Mouse (Mus musculus): ENCODE results near the gene Ykt6. TPM values are rescaled to one million over a fixed set of nuclear protein-coding genes. Genes with fewer than 3 reads are reported as not detected.
"Not testable (repeated sequence)": the region's sequence is repeated elsewhere in the genome, so short reads cannot be mapped to it uniquely, and the experiment has no call there.

The Ykt6 gene
- total RNA-seq (2022) = 10 to 100 TPM; 40.4 to 47.2 (median 42.3) TPM

DNA sequence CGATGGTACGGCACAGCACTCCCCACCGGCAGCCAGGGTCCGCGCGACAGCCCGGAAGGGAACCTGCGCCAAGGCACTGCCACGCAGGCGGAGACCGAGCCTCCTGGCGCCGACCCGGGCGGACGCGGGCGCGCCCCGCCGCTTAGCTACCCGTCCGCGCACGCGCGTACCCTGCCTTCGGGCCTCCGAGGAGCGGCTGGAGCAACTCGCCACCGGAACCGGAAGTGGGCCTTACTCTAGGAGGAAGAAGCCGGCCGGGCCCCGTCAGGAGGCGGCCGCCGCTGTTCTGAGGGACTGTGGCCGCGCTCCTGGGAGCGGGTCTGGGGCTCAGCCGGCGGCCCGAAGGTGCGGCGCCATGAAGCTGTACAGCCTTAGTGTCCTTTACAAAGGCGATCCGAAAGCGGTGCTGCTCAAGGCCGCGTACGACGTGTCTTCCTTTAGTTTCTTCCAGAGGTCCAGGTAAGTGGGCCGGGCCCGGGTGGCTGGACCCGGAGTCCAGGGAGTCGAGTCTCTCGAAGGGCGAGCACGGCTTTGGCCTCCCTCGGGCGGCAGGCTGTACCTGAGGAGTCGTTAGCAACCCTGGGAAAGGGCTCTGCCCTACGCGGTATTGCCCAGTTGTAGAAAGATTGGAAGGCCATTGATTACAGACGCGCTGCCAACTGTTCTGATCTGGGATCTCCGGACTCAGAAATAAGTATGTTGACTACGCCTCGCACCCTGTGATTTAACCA lies at the start of gene Ykt6:
Ykt6 (plus strand) TSS at position 148 of the 731 bp plus-strand sequence.
- DNase-seq (ENCODE audit: low spot score in 2 of 2) = peak; percentile 93 to 96

DNA sequence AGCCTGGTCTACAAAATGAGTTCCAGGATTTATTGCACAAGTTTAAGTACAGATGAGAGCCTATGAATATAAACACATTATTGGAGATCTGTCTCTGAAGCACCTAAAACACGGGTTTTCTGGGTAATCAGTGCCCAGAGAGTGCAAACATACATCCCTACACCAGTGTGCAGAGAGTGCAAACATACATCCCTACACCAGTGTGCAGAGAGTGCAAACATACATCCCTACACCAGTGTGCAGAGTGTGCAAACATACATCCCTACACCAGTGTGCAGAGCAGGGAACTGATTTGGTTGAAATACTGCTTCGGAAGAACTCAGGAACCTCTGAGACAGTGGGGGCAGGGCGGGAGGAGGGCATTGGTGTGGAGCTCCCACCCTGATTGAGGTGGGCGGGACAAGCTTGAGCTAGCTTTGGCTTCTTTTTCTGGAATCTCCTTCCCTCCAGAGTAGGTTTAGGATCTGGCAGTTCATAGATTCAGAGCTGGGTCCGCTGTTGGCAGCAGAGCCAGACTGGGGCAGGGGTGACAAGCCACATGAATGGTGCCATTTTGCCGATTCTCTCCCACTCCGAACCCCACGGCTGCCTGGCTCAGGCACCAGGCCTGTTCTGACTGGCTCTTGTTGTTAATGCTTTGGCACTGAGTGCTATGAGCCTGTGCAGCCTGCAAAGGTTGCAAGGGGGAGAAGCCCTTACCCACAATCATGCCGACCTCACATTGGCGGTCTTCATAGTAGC lies 49.5 kb upstream of the Ykt6 start:
- no peak for DNase-seq (ENCODE audit: low spot score in 2 of 2)

DNA sequence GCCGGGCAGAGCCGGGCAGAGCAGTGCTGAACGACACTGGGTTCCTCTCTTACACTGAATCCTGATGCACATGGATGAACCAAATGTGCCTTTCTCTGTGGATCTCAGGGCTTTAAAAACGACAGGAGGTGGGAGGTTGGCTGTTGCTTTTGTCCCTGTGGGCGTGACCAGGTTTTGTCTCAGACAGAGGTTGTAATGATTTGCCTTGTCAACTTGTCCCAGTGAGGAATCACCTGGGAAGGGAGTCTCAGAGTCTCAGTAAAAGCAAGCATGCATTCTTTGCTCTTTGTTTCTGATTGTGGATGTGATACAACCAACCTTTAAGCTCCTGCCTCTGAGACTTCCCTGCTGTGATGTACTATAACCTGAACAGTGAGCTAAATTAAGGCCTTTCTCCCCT lies 48.4 kb upstream of the Ykt6 start:
- no peak for DNase-seq (ENCODE audit: low spot score in 2 of 2)

DNA sequence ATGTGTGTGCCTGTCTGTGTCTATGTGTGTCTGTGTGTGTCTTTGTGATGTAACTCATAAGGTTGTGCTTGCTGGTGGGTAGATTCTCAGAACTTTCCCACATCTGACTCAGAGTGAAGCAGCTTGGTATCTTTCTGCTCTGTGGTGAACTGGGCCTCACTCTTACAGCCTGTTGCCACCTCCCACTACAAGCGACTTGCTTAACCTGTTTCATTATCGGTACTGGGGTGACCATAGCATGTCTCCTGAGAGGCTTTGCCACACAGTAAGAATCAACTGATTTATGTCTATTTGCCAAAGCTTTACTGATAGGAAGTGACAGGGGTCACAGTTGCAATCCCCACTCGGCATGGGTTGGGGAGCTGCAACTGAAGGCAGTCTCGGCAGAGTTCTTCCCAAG lies 46.9 kb upstream of the Ykt6 start:
- no peak for DNase-seq (ENCODE audit: low spot score in 2 of 2)

DNA sequence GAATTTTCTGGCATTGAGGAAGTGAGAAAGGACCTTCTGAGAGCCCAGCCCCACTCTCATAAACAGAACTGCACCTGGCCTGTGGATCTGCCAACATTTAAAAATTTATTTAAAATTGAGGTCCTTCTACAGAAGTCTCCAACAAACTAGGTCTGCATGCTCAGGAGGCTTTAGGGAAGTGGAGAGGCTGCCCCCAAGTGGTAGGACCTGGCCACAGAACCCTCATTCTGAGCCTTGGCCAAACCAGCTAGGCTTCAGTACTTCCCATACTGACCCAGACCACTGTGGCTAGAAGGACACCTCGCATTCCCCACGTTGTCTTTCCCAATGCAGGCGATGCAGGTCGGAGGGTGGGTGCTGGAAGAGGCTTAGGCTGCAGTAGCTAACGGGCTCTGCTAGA lies 42.9 kb upstream of the Ykt6 start:
- peak; percentile 36 to 42 for DNase-seq (ENCODE audit: low spot score in 2 of 2)

DNA sequence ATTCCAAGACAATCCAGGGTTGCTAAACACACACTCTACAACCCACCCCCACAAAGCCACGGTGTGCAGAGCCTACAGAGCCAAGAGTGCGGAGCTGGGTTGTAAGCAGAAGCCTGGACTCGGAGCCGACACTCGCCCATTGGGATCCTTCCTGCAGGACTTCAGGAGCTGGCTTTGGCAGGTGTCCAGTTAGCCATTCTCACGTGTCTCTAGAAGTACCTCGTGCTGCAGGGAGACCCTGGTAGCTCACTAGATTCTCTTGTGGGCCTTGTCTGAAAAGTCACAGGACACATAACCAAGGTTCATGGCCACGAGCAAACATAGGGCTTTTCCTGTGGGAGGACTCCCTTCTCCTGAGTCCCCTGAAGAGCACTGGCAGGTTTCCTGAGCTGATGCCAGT lies 42.2 kb upstream of the Ykt6 start:
- DNase-seq (ENCODE audit: low spot score in 2 of 2) = no peak

DNA sequence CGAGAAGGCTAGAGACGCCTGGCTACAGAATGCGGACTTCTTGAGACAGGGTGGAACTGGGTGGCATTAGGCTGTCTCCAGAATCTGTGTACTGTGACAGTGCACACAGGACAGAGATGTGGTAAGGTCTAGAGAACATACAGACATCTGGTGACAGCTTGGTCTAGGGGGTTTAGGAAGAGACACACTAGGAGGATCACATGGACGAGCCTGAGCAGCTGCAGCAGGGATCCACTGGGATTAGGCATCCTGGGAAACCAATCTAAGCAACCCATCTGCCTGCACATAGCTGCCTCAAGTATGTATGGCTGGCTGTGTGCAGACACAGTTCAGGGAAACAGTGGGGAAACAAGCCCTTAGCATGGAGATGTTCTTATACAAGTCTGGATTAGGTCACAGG lies 41.6 kb upstream of the Ykt6 start:
- no peak for DNase-seq (ENCODE audit: low spot score in 2 of 2)

DNA sequence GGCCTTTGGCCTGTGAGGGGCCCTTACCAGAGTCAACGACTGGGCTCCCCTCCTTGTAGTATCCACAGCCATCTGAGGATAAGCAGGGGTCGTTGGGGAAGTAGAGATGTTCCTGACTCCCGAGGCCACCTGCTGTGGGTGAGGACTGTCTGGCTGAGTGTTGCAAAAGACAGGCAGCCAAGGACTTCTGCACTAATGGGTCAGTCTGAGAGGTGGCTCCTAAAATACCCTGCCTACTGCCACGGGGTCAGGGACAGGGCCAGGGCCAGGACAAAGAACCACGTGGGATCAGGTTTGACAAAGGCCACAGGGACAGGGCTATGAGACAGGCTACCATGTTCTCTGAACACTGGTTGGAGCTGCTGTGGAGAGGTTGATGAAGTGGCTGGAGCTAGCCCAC lies 40.6 kb upstream of the Ykt6 start:
- no peak for DNase-seq (ENCODE audit: low spot score in 2 of 2)

DNA sequence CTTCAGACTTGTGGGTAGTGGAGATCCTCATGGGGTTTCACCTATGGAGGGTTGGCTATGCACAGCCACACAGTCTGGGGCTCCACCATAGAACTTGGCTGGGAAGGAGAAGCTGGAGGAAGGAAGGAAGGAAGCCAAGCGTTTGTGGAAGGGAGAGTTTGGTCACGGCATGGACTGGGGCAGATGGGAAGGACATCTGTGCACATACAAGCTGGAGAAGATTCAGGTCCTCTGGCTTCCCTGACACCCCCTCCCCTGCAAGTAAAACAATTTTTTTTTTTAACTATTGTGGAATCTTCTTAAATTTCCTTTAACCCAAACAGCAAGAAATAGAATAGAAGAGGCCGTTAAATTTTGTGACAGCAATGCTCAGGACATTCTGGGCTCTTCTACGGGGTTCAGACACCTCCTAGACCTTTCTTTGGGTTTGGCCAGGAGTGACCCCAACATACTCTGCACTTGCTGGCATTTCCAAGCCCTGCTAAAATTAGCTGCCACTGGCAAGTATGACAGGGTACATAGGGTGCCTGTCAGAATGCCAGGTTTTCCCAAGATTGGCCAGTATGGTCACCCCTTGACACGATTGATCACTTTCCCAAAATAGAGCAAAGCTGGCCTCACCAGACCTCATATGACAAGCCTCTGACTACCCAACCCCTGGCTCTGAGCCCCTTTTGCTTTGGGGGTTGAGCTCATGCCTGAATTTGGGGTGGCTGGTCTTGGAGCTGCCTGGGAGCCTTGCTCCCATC lies 39.9 kb upstream of the Ykt6 start:
- peak; percentile 39 to 46 for DNase-seq (ENCODE audit: low spot score in 2 of 2)

DNA sequence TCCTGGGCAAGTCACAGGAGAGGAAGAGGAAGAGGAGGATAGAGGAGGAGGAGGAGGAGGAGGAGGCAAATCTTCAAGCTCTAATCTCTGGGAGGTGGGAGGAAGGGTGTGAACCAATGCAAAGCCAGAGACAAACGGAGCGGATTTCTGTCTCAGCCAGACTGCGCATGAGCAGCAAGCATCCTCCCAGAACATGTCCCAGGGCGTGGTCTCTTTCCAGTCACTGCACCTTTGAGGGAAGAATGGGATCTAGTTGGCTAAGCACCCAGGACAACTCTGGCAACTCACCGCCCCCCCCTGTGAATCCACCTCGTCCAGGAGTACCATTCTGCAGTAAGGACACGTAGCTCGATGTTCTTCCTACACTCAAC lies 39.3 kb upstream of the Ykt6 start:
- DNase-seq (ENCODE audit: low spot score in 2 of 2) = no peak

DNA sequence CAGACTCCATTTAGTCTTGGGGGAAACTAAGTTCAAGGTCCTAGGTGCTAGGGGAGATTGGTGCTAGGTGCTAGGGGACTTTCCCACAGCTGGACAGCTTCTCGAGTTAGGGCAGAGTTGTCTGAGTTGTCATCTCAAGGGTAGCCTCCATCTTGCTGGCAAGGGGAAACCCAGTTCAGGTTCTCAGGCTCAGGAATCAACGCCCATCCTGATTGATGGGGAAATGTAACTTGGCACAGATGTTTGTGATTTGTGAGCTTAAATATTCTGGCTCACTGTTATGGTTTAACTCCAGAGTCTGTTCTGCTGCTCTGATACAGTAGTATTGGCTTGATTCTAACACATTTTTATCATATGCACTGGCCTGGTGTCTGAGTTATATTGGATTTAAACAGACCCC lies 37.4 kb upstream of the Ykt6 start:
- no peak for DNase-seq (ENCODE audit: low spot score in 2 of 2)

DNA sequence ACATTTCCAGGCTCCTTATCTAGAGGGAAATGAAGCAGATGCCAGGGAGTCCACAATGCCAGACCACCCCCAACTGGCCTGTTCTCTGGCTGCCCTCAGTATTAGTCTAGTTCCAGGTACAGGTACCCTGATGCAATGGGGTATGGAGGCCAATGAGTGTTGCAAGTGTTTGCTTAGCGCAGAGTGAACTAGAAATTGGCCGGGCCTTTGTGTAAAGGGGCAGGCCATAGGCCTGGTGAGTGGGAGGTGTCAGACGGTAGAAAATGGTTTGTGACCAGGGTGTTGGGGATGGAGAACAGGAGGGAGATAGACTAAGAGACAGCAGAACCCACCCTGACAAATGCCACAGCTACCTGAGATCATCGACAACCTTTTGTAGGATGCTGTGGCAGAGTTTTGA lies 35.9 kb upstream of the Ykt6 start:
- DNase-seq (ENCODE audit: low spot score in 2 of 2) = no peak

DNA sequence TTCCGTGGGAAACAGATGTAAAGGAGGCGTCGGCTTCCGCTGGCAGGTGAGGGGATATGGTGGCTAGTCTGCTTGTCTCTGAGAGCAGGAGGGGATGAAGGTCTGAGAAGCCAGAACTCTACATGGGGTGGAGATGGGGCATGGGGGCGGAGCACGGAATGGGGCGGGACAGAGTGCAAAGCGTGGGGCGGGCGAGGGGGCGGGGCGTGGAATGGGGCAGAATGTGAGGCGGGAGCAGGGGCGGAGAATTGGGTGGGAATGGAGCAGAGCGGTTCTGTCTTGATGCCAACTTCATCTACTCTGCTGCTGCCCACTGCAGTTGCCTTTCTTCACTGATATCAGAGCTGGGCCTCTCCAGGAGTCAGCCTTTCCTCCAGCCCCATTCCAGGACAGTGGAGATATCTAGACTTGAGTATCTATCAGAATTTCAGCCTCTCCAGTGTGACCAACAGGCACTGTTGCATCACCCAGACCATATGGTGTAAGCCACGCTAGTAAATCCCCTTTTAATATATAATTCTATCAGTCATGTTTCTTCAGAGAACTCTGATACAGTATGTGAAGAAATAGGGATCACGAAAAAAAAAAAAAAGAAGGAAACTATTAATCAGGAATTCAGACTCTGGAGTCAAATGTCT lies 35.1 kb upstream of the Ykt6 start:
- DNase-seq (ENCODE audit: low spot score in 2 of 2) = no peak

DNA sequence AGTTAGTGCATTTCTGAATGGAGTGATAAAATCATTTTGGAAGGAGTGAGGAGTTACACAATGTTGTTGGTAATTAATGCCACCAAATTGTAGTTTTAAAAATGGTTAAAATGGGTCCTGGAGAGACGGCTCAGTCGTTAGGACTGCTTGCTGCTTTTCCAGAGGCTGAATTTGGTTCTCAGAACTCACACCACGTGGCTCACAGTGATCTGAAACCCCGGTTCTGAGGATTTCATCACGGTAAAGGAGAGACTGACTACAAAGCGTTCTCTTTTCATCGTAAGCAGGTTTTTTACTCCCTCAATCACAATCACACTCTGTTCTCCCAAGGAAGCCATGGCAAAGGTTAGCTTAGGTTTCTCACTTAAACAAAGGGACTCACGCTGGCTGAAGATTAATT lies 30.8 kb upstream of the Ykt6 start:
- DNase-seq (ENCODE audit: low spot score in 2 of 2) = no peak

DNA sequence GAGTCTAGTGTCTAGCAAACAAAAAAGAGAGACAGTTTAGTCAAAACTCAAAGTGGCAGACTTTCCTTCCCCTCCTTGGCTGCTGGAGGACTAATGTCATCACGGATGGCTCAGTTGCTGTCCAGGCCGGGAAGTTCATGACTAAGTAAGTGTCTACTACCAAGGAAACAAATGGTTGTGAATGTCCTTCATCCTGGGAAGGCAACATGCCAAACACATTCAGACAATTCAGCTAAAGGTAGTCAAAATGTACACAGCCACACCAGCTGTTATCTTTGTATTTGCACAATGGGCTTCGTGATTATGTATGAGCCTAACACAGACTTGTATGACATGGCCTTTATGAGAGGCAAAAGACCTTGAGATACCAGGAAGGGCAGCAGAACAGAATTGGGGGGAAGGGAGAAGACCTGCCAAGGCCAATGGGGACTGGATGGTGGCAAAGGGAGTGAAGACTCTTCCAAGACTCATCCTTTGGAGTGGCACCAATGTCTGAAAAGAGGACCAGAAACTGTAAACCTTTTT lies 28.7 kb upstream of the Ykt6 start:
- DNase-seq (ENCODE audit: low spot score in 2 of 2) = no peak

DNA sequence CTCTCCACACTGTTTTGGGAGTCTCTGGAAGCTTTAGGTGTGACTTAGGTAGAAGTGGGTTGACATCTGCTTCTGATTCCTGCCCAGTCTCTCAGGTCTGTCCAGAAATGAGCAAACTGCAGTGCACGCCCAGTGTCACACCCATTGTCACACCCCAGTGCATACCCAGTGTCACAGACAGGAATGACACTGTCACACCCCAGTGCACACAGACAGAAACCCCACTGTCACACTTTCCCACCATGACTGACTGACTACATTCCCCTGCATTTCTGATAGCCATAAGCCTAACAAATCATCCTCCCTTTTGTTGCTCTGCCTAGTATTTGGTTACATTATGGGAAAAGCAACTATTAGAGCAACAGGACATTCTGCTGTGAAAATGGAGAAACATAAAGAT lies 24.9 kb upstream of the Ykt6 start:
- no peak for DNase-seq (ENCODE audit: low spot score in 2 of 2)

DNA sequence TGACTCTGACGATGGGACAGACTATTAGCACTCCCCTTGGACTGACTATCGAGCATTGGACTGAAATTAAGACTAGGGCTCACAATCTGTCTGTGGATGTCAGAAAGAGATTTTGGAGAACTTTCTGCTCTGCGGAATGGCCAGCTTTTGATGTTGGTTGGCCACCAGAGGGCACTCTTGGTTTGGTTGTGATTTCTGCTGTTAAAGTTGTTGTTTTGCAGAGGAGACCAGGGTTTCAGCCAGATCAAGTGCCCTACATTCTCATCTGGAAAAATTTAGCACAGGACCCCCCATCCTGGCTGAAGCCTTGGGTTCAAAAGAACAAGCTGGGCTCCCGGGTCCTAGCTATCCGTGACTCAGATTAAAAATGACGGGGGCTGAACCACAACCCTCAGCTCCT lies 23.5 kb upstream of the Ykt6 start:
- not testable (repeated sequence) for DNase-seq (ENCODE audit: low spot score in 2 of 2)

DNA sequence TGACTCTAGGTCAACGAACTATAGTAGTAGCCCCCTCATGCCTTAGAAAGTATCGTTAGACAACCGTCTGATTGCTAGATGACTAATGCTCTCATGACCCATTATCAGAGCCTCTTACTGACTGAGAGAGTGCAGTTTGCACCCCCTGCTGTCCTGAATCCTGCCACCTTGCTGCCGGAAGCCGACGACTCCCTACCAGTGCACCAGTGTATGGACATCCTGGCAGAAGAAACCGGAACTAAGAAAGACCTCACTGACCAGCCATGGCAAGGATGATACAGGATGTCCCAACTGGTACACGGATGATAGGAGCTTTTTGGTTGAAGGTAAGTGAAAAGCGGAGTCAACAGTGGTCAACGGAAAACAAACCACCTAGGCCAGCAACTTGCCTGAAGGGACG lies 21.0 kb upstream of the Ykt6 start:
- not testable (repeated sequence) for DNase-seq (ENCODE audit: low spot score in 2 of 2)

DNA sequence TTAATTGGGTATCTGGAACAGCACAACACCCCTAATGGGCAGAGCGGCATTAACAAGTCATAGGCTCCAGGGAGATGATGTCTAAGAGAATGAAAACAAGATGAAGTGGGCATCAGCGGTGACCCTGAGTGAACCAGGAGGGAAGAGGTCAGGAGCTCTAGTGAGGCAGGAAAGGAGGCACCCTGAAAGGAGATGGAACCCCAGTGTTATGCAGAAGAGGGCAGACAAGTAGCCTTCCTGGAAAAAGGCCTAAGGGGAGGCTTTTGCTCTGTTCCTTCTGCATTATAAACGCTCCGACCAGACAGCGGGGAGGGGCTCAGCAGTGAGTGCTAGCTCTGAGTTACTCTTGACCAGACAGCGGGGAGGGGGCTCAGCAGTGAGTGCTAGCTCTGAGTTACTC lies 12.5 kb upstream of the Ykt6 start:
- no peak for DNase-seq (ENCODE audit: low spot score in 2 of 2)

DNA sequence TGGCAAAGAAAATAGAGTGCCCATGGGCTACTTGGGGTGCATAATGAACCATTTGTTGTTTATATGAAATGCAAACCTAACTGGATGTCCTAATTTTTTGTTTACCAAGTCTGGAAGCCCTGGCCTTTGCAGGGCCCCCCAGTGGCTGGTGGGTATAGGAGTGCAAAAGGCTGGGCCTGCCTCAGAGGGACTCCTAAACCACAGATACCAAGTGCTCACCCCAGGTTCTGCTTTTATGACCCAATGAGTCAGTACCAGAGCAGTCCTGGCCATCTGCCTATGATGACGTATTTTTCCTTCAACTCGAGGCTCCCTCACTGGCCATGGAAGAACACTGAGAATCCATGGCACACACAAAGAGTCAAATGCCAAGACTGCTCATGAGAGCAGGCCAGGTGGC lies 10.4 kb upstream of the Ykt6 start:
- no peak for DNase-seq (ENCODE audit: low spot score in 2 of 2)

DNA sequence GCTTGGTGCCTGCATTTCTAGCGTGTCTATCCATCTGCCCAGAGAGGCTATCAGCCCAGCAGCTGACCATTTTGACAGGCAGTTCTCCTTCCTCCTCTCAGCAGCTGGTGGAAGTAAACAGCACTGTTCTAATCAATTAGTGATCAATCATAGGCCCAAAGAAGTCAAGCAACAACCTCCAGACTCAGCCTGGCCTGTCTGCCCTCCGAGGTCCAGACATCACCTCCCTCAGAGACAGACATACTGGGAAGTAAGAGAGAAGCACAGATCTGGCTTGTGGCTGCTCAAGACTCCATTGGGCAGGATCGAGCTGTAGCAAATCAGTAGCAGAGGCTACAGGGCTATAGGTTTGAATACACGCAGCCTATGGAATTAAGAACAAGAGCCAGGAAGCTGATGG lies 7.7 kb upstream of the Ykt6 start:
- DNase-seq (ENCODE audit: low spot score in 2 of 2) = no peak
